15 mouse cellular contexts compared by ENCODE assay signal in the genomic region with DNA sequence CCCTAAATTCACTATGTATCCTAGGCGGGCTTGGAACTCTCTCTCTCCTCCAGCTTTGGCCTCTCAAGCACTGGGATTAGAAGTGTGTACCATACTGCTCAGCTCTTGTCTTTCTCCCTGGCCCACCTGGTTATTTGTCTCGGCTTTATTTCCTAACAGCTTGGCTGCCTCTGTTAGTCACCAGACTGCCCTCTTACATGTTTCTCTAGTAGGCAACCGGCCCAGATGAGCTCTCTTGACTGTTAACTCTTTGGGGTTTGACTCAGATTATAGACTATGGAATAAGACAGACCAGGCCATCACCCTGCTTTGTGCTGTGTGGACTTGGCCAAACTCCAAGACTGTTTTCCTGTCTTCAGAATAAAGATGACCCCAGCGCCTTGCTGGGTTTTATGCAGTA. TPM values are rescaled to one million over a fixed set of nuclear protein-coding genes. Genes with fewer than 3 reads are reported as not detected.
DNase-seq lines count a peak whose midpoint lies in the region; ATAC-seq and TF ChIP-seq lines count a peak whose summit lies in the region.
"Had no signal": no experiment of that assay in that cellular context is flagged by ENCODE, and none has a peak within 500 bp of the region (broad histone marks: within the 10 kb centered on the region; RNA-seq: fewer than 3 reads in every experiment).

No protein-coding gene starts in this region.

- H3K4me3 ChIP-seq in forebrain, embryonic 14.5 days (ENCODE audit: low read depth, low read length): no peak overlapping the region
- no peak overlapping the region for H3K4me3 ChIP-seq in forebrain, embryonic 12.5 days (replicated peaks)
- no peak overlapping the region for H3K4me3 ChIP-seq in lung, postnatal 0 days (ENCODE audit: low read depth, low read length)
- no peak overlapping the region for H3K4me3 ChIP-seq in heart, postnatal 0 days (ENCODE audit: low read depth, low read length)
- H3K4me3 ChIP-seq in hindbrain, embryonic 10.5 days: no peak overlapping the region
- H3K4me3 ChIP-seq: hindbrain, embryonic 12.5 days; layer of hippocampus, adult 2 months; neural tube, embryonic 12.5 days had no signal

- H3K27me3 ChIP-seq in forebrain, embryonic 14.5 days (replicated peaks; ENCODE audit: control insufficient read depth, insufficient read depth, low read length): no peaks in the 10 kb centered on the region
- peaks cover 5% of the 10 kb centered on the region; the same call in 1 of the 2 replicates for H3K27me3 ChIP-seq in forebrain, embryonic 12.5 days
- H3K27me3 ChIP-seq in lung, postnatal 0 days (replicated peaks; ENCODE audit: insufficient read depth, low read length): no peaks in the 10 kb centered on the region
- no peaks in the 10 kb centered on the region for H3K27me3 ChIP-seq in heart, postnatal 0 days (ENCODE audit: control insufficient read depth, insufficient read depth, low read length)
- H3K27me3 ChIP-seq in hindbrain, embryonic 10.5 days (ENCODE audit: insufficient read depth, poor library complexity, severe bottlenecking): no peaks in the 10 kb centered on the region
- H3K27me3 ChIP-seq: hindbrain, embryonic 12.5 days; neural tube, embryonic 12.5 days had no signal

- no peaks in the 10 kb centered on the region for H3K36me3 ChIP-seq in forebrain, embryonic 14.5 days (ENCODE audit: control insufficient read depth, insufficient read depth, low read length)
- H3K36me3 ChIP-seq in forebrain, embryonic 12.5 days (replicated peaks): no peaks in the 10 kb centered on the region
- H3K36me3 ChIP-seq in lung, postnatal 0 days (ENCODE audit: insufficient read depth, low read length): no peaks in the 10 kb centered on the region
- H3K36me3 ChIP-seq in heart, postnatal 0 days (replicated peaks; ENCODE audit: control insufficient read depth, insufficient read depth, low read length): no peaks in the 10 kb centered on the region
- no peaks in the 10 kb centered on the region for H3K36me3 ChIP-seq in hindbrain, embryonic 10.5 days
- H3K36me3 ChIP-seq: G1E; hindbrain, embryonic 12.5 days; neural tube, embryonic 12.5 days had no signal

- TF ChIP-seq EP300 in lung, postnatal 0 days (IDR thresholded peaks at IDR 0.05): no peak
- TF ChIP-seq EP300 in heart, postnatal 0 days (IDR thresholded peaks at IDR 0.05; ENCODE audit: low read depth): no peak

- peak; percentile 65 for DNase-seq in forebrain, embryonic 14.5 days (ENCODE audit: low spot score)
- DNase-seq in lung, postnatal 0 days (ENCODE audit: low spot score): peak; percentile 47
- no peak for DNase-seq in lung, postnatal 4 days
- DNase-seq in heart, postnatal 0 days (ENCODE audit: low spot score): peak; percentile 25
- no peak for DNase-seq in ovary, postnatal 14 days (ENCODE audit: low spot score)
- DNase-seq in hindbrain, embryonic 10.5 days (ENCODE audit: low spot score): no peak
- DNase-seq: cerebellum, adult 11 months; gastrocnemius, postnatal 36 days had no signal

- H3K9ac ChIP-seq in forebrain, embryonic 14.5 days (ENCODE audit: low read length): no peak overlapping the region
- H3K9ac ChIP-seq in forebrain, embryonic 12.5 days: no peak overlapping the region
- no peak overlapping the region for H3K9ac ChIP-seq in lung, postnatal 0 days (replicated peaks; ENCODE audit: low read depth)
- H3K9ac ChIP-seq in heart, postnatal 0 days (replicated peaks; ENCODE audit: low read depth, low read length): no peak overlapping the region
- H3K9ac ChIP-seq: hindbrain, embryonic 12.5 days; liver, embryonic 14.5 days; neural tube, embryonic 12.5 days had no signal

- no peak for TF ChIP-seq CTCF in lung, postnatal 0 days (IDR thresholded peaks at IDR 0.05)
- TF ChIP-seq CTCF in heart, postnatal 0 days (IDR thresholded peaks at IDR 0.05; ENCODE audit: low read depth): no peak

- 47% methylated on average over 4 of the region's 4 CpGs for WGBS in forebrain, embryonic 14.5 days
- 59% methylated on average over 4 of the region's 4 CpGs for WGBS in forebrain, embryonic 12.5 days
- 32% methylated on average over 4 of the region's 4 CpGs for WGBS in lung, postnatal 0 days
- 36% methylated on average over 4 of the region's 4 CpGs for WGBS in heart, postnatal 0 days
- WGBS in hindbrain, embryonic 10.5 days: 68% methylated on average over 4 of the region's 4 CpGs

- H3K4me1 ChIP-seq in forebrain, embryonic 14.5 days (ENCODE audit: control insufficient read depth, insufficient read depth, low read length): peaks cover 11% of the 10 kb centered on the region; the same call in 1 of the 2 replicates
- peaks cover 16% of the 10 kb centered on the region for H3K4me1 ChIP-seq in forebrain, embryonic 12.5 days
- H3K4me1 ChIP-seq in lung, postnatal 0 days (ENCODE audit: insufficient read depth, low read depth, low read length): no peaks in the 10 kb centered on the region
- peaks cover 3% of the 10 kb centered on the region; the same call in 1 of the 2 replicates for H3K4me1 ChIP-seq in heart, postnatal 0 days (ENCODE audit: control insufficient read depth, insufficient read depth)
- H3K4me1 ChIP-seq in hindbrain, embryonic 10.5 days (replicated peaks): peaks cover 16% of the 10 kb centered on the region

- no peaks in the 10 kb centered on the region for H3K9me3 ChIP-seq in forebrain, embryonic 14.5 days (replicated peaks; ENCODE audit: control insufficient read depth, low read length)
- H3K9me3 ChIP-seq in forebrain, embryonic 12.5 days: no peaks in the 10 kb centered on the region
- no peaks in the 10 kb centered on the region for H3K9me3 ChIP-seq in lung, postnatal 0 days (ENCODE audit: low read length)
- no peaks in the 10 kb centered on the region for H3K9me3 ChIP-seq in heart, postnatal 0 days (replicated peaks; ENCODE audit: control insufficient read depth, low read length)
- H3K9me3 ChIP-seq in hindbrain, embryonic 10.5 days: no peaks in the 10 kb centered on the region
- H3K9me3 ChIP-seq: hindbrain, embryonic 12.5 days; neural tube, embryonic 12.5 days had no signal

- peak; percentile 18; the same call in 1 of the 2 replicates for ATAC-seq in forebrain, embryonic 14.5 days
- no peak for ATAC-seq in forebrain, embryonic 12.5 days (ENCODE audit: low FRiP score)
- peak; percentile 60; the same call in 1 of the 2 replicates for ATAC-seq in lung, postnatal 0 days
- ATAC-seq in heart, postnatal 0 days (ENCODE audit: insufficient read depth, low read depth): peak; percentile 49; the same call in 1 of the 2 replicates

- no peak overlapping the region for H3K27ac ChIP-seq in forebrain, embryonic 14.5 days (ENCODE audit: low read depth, low read length)
- H3K27ac ChIP-seq in forebrain, embryonic 12.5 days: no peak overlapping the region
- no peak overlapping the region for H3K27ac ChIP-seq in lung, postnatal 0 days (ENCODE audit: low read length)
- no peak overlapping the region for H3K27ac ChIP-seq in heart, postnatal 0 days (ENCODE audit: low read depth)
- H3K27ac ChIP-seq in hindbrain, embryonic 10.5 days: no peak overlapping the region
- H3K27ac ChIP-seq: hindbrain, embryonic 12.5 days; kidney, postnatal 0 days; liver, embryonic 14.5 days; neural tube, embryonic 12.5 days had no signal

- H3K4me2 ChIP-seq in forebrain, embryonic 14.5 days (ENCODE audit: low read length): no peak overlapping the region
- no peak overlapping the region for H3K4me2 ChIP-seq in forebrain, embryonic 12.5 days
- H3K4me2 ChIP-seq in lung, postnatal 0 days (replicated peaks; ENCODE audit: low read depth, low read length): no peak overlapping the region
- H3K4me2 ChIP-seq in heart, postnatal 0 days (ENCODE audit: low read depth, low read length): no peak overlapping the region
- H3K4me2 ChIP-seq: hindbrain, embryonic 12.5 days; neural tube, embryonic 12.5 days had no signal

RNA-seq across cellular contexts. Expression of a gene that starts 6.6 kb away (rescaled TPM):
- 126 and 168 TPM in 2 replicates for polyA plus RNA-seq in forebrain, embryonic 14.5 days (2014; fragmentation: Nextera tagmentation; extraction: Ambion mirVana)
- polyA plus RNA-seq in forebrain, embryonic 12.5 days (2016; fragmentation: Nextera tagmentation; extraction: Ambion mirVana): 165 and 166 TPM in 2 replicates
- polyA plus RNA-seq in lung, postnatal 0 days (2015; fragmentation: Nextera tagmentation; extraction: Ambion mirVana): 29.4 and 36.5 TPM in 2 replicates
- total RNA-seq in heart, postnatal 0 days (2014; rRNA removed; ENCODE audit: low replicate concordance): 17.7 and 31.6 TPM in 2 replicates
- 14.7 and 15.2 TPM in 2 replicates for polyA plus RNA-seq in heart, postnatal 0 days (2015; fragmentation: Nextera tagmentation; extraction: Ambion mirVana)
- 118 and 175 TPM in 2 replicates for polyA plus RNA-seq in hindbrain, embryonic 10.5 days (2016; fragmentation: Nextera tagmentation; extraction: Ambion mirVana)
- total RNA-seq: G1E had no signal
- polyA plus RNA-seq: G1E had no signal

RNA-seq across cellular contexts. Expression of a gene that starts 38.7 kb away (rescaled TPM):
- polyA plus RNA-seq in forebrain, embryonic 14.5 days (2014; fragmentation: Nextera tagmentation; extraction: Ambion mirVana): 46.6 and 47.7 TPM in 2 replicates
- polyA plus RNA-seq in forebrain, embryonic 12.5 days (2016; fragmentation: Nextera tagmentation; extraction: Ambion mirVana): 58.2 and 62.0 TPM in 2 replicates
- 12.2 and 13.1 TPM in 2 replicates for polyA plus RNA-seq in lung, postnatal 0 days (2015; fragmentation: Nextera tagmentation; extraction: Ambion mirVana)
- 18.1 and 25.9 TPM in 2 replicates for total RNA-seq in heart, postnatal 0 days (2014; rRNA removed; ENCODE audit: low replicate concordance)
- 21.3 and 23.0 TPM in 2 replicates for polyA plus RNA-seq in heart, postnatal 0 days (2015; fragmentation: Nextera tagmentation; extraction: Ambion mirVana)
- polyA plus RNA-seq in hindbrain, embryonic 10.5 days (2016; fragmentation: Nextera tagmentation; extraction: Ambion mirVana): 59.6 and 63.2 TPM in 2 replicates
- polyA plus RNA-seq: G1E had no signal

Comparison
In these comparisons a context has a peak if more than half of its experiments do, and no peak if none do; other contexts are left out.
1. DNase-seq: peak in forebrain, embryonic 14.5 days (single experiment), lung, postnatal 0 days (single experiment) and heart, postnatal 0 days (single experiment); none in lung, postnatal 4 days (0 of 2), ovary, postnatal 14 days (single experiment) and hindbrain, embryonic 10.5 days (single experiment).